Mouse (Mus musculus) CH12.LX (cell line): ENCODE data around the gene Krt71. TPM values are rescaled to one million over a fixed set of nuclear protein-coding genes. Genes with fewer than 3 reads are reported as not detected.

Experiments
- DNase-seq: peaks from one replicate; pipeline ENCODE4 v3.0.0-alpha.2; 2013; ENCODE audit errors: extremely low read depth
- H3K27ac ChIP-seq: 2 replicates; pipeline ENCODE4 v1.5.1; 2012; ENCODE audit warnings: low read depth, mild to moderate bottlenecking, control low read depth, moderate library complexity; ENCODE audit not compliant: insufficient read depth
- H3K27me3 ChIP-seq: replicated peaks from 2 replicates; pipeline ENCODE3; 2012; ENCODE audit warnings: inconsistent platforms
- H3K36me3 ChIP-seq, 2 experiments: replicated peaks in 1 of 2; 2 replicates each; pipeline versions ENCODE3 to v1.6.1; 2012; ENCODE audit warnings: inconsistent platforms in 1 of 2, low read length in 1 of 2, mild to moderate bottlenecking in 1 of 2, mixed read lengths in 1 of 2, moderate library complexity in 1 of 2; ENCODE audit not compliant: control insufficient read depth in 1 of 2, insufficient read depth in 1 of 2
- H3K4me1 ChIP-seq, 2 experiments: 2 replicates each; pipeline ENCODE4 v1.6.1; 2012; ENCODE audit warnings: inconsistent platforms in 1 of 2, moderate library complexity in 1 of 2; ENCODE audit not compliant: insufficient read depth in 2 of 2, control insufficient read depth in 1 of 2
- H3K4me2 ChIP-seq: 2 replicates; pipeline ENCODE4 v1.6.1; 2012; ENCODE audit warnings: low read depth, mild to moderate bottlenecking, control low read depth; ENCODE audit not compliant: poor library complexity, insufficient read depth, severe bottlenecking
- H3K4me3 ChIP-seq, 3 experiments: fragments of 150-350 bp in 1 of 3; sonication (generic) in 1 of 3; replicated peaks in 1 of 3; 2 replicates each; pipeline versions ENCODE3 to v1.5.1; 2011 to 2012; ENCODE audit warnings: low read depth in 2 of 3, low read length in 2 of 3, mild to moderate bottlenecking in 2 of 3, moderate library complexity in 2 of 3, control low read depth in 1 of 3, improper control_type of control experiment in 1 of 3, inconsistent platforms in 1 of 3, mixed read lengths in 1 of 3; ENCODE audit not compliant: poor library complexity in 1 of 3
- H3K79me2 ChIP-seq: replicated peaks from 2 replicates; pipeline ENCODE4 v1.6.1; 2012; ENCODE audit warnings: mild to moderate bottlenecking, moderate library complexity; ENCODE audit not compliant: control insufficient read depth, poor library complexity, insufficient read depth, severe bottlenecking; ENCODE audit errors: extremely low read depth
- H3K9ac ChIP-seq: 2 replicates; pipeline ENCODE4 v1.6.1; 2012; ENCODE audit warnings: low read depth, mild to moderate bottlenecking, control low read depth, moderate library complexity; ENCODE audit not compliant: insufficient read depth
- H3K9me3 ChIP-seq: replicated peaks from 2 replicates; pipeline ENCODE3; 2012; ENCODE audit warnings: low read length, inconsistent platforms, mixed read lengths
- BHLHE40 ChIP-seq: IDR thresholded peaks from 2 replicates; pipeline ENCODE4 v1.6.1; 2011; ENCODE audit warnings: mild to moderate bottlenecking, low read depth, low read length, improper control_type of control experiment
- CTCF ChIP-seq, 2 experiments: IDR thresholded peaks in 1 of 2; conservative IDR thresholded peaks in 1 of 2; 2 replicates each; pipeline ENCODE4 v1.5.1; 2011 to 2012; ENCODE audit warnings: low read depth in 2 of 2, low read length in 2 of 2, improper control_type of control experiment in 1 of 2, inconsistent platforms in 1 of 2, mild to moderate bottlenecking in 1 of 2, moderate library complexity in 1 of 2
- ELF1 ChIP-seq: IDR thresholded peaks from 2 replicates; pipeline ENCODE4 v1.6.1; 2014; ENCODE audit warnings: low read depth, mild to moderate bottlenecking, inconsistent platforms, low read length, improper control_type of control experiment
- EP300 ChIP-seq: IDR thresholded peaks from 2 replicates; pipeline ENCODE4 v1.6.1; 2011; ENCODE audit warnings: low read length, improper control_type of control experiment
- ETS1 ChIP-seq: conservative IDR thresholded peaks from 2 replicates; pipeline ENCODE4 v1.6.1; 2012; ENCODE audit warnings: low read depth, mild to moderate bottlenecking, inconsistent platforms, low read length, improper control_type of control experiment, moderate library complexity
- GABPA ChIP-seq: IDR thresholded peaks from 2 replicates; pipeline ENCODE4 v1.6.1; 2012; ENCODE audit warnings: low read depth, low read length, improper control_type of control experiment, inconsistent platforms; ENCODE audit not compliant: insufficient replicate concordance
- HCFC1 ChIP-seq: IDR thresholded peaks from 2 replicates; pipeline ENCODE4 v1.6.1; 2012; ENCODE audit warnings: low read depth, mild to moderate bottlenecking, inconsistent platforms, low read length, improper control_type of control experiment
- JUN ChIP-seq: IDR thresholded peaks from 2 replicates; pipeline ENCODE4 v1.6.1; 2011; ENCODE audit warnings: low read depth, mild to moderate bottlenecking, low read length, improper control_type of control experiment, moderate library complexity; ENCODE audit not compliant: insufficient read depth
- JUND ChIP-seq: conservative IDR thresholded peaks from 2 replicates; pipeline ENCODE4 v1.6.1; 2011; ENCODE audit warnings: low read depth, low read length, improper control_type of control experiment
- MAZ ChIP-seq: IDR thresholded peaks from 2 replicates; pipeline ENCODE4 v1.6.1; 2012; ENCODE audit warnings: low read depth, mild to moderate bottlenecking, inconsistent platforms, low read length, improper control_type of control experiment, moderate library complexity
- MXI1 ChIP-seq: IDR thresholded peaks from 2 replicates; pipeline ENCODE4 v1.6.1; 2011; ENCODE audit warnings: mild to moderate bottlenecking, low read depth, low read length, improper control_type of control experiment
- POLR2A ChIP-seq: IDR thresholded peaks from 2 replicates; pipeline ENCODE4 v1.6.1; 2011; ENCODE audit warnings: low read depth, mild to moderate bottlenecking, improper control_type of control experiment, low read length
- RAD21 ChIP-seq: IDR thresholded peaks from 2 replicates; pipeline ENCODE4 v1.6.1; 2011; ENCODE audit warnings: low read depth, mild to moderate bottlenecking, low read length, improper control_type of control experiment, moderate library complexity
- RCOR1 ChIP-seq: conservative IDR thresholded peaks from 2 replicates; pipeline ENCODE4 v1.6.1; 2012; ENCODE audit warnings: low read depth, mild to moderate bottlenecking, inconsistent platforms, low read length, improper control_type of control experiment
- SIN3A ChIP-seq: IDR thresholded peaks from 2 replicates; pipeline ENCODE4 v1.6.1; 2012; ENCODE audit warnings: low read length, improper control_type of control experiment, inconsistent platforms
- SMC3 ChIP-seq: IDR thresholded peaks from 2 replicates; pipeline ENCODE4 v1.6.1; 2011; ENCODE audit warnings: low read depth, low read length, improper control_type of control experiment
- TBP ChIP-seq: conservative IDR thresholded peaks from 2 replicates; pipeline ENCODE4 v1.6.1; 2011; ENCODE audit warnings: low read depth, low read length, improper control_type of control experiment
- UBTF ChIP-seq: IDR thresholded peaks from 2 replicates; pipeline ENCODE4 v1.6.1; 2012; ENCODE audit warnings: low read depth, mild to moderate bottlenecking, inconsistent platforms, low read length, improper control_type of control experiment, moderate library complexity
- USF1 ChIP-seq: IDR thresholded peaks from 2 replicates; pipeline ENCODE4 v1.6.1; 2014; ENCODE audit warnings: low read depth, mild to moderate bottlenecking, inconsistent platforms, low read length, improper control_type of control experiment
- ZKSCAN1 ChIP-seq: IDR thresholded peaks from 2 replicates; pipeline ENCODE4 v1.6.1; 2012; ENCODE audit warnings: low read depth, inconsistent platforms, low read length, improper control_type of control experiment, borderline replicate concordance
- dilution Hi-C: fragments of 300-500 bp; cut with MboI; formaldehyde crosslinking; loops from 2 replicates; pipeline ENCODE4 v1.14.3; 2020; ENCODE audit warnings: low sequenced_read_pairs; ENCODE audit not compliant: extremely low pct_unique_long_range_greater_than_20kb, extremely low pct_ligation_motif_present
- in situ Hi-C: fragments of 300-500 bp; cut with MboI; formaldehyde crosslinking; loops from 3 replicates; pipeline ENCODE4 v1.14.3; 2019; ENCODE audit warnings: low sequenced_read_pairs, low pct_ligation_motif_present, low pct_unique_long_range_greater_than_20kb, mixed read lengths
- polyA plus RNA-seq: library from polyadenylated mRNA; unstranded; fragments of >175 nt; gene quantifications from 2 replicates; pipeline ENCODE4 v1.2.1, GENCODE M21; 2012; ENCODE audit warnings: low read depth; ENCODE audit not compliant: insufficient read length
- total RNA-seq, 2 experiments: library from RNA; depleted of rRNA; stranded (reverse); fragments of 300-350 nt in 1 of 2; fragments of >200 nt in 1 of 2; gene quantifications; 2 replicates each; pipeline ENCODE4 v1.2.3; 2012 to 2014

The Krt71 gene
- total and polyA plus RNA-seq, 3 experiments, result not detected

- TF ChIP-seq MXI1 (no peak), JUN (no peak), ZKSCAN1 (no peak)
Observed at GRCm38 (mm10) chr15:101772711-101773081, 29.8 kb upstream of the Krt71 start (continued).

- Histone ChIP-seq H3K4me3 (no peak overlapping the region), H3K79me2 (no peaks in the 10 kb centered on the region), H3K36me3 (no peaks in the 10 kb centered on the region), H3K4me1 (no peaks in the 10 kb centered on the region), H3K27me3 (peaks cover 92% of the 10 kb centered on the region), H3K9me3 (no peaks in the 10 kb centered on the region), H3K4me2 (no peak overlapping the region), H3K9ac (no peak overlapping the region), H3K27ac (no peak overlapping the region)
- DNase-seq, result peak; percentile 29
- in situ Hi-C loops, result loop anchor here (5.0 to 10.0 kb wide), 3 partner anchors 210 to 437 kb away; no protein-coding TSS in a partner anchor
- dilution Hi-C loops, result no loop called here
- TF ChIP-seq TBP (no peak), ETS1 (no peak), EP300 (no peak), BHLHE40 (no peak), POLR2A (no peak), RCOR1 (no peak), CTCF (conservative IDR thresholded peaks at IDR 0.05 in 1 of 2, IDR thresholded peaks at IDR 0.05 in 1 of 2; ENCODE audit: low read depth in 2 of 2, low read length in 2 of 2) (peak in 1 of 2 experiments; percentile 61; a peak in 3 of 4 replicates), RAD21 (peak; percentile 19), MXI1 (no peak), MAZ (no peak), JUND (no peak), UBTF (no peak), SMC3 (peak; percentile 62), GABPA (no peak), USF1 (no peak), SIN3A (no peak), HCFC1 (no peak), ELF1 (no peak)
Observed at GRCm38 (mm10) chr15:101772080-101772710, 29.3 kb upstream of the Krt71 start.
